Mouse (Mus musculus): Measurements from ENCODE around the gene Braf.

Gene Braf

DNA sequence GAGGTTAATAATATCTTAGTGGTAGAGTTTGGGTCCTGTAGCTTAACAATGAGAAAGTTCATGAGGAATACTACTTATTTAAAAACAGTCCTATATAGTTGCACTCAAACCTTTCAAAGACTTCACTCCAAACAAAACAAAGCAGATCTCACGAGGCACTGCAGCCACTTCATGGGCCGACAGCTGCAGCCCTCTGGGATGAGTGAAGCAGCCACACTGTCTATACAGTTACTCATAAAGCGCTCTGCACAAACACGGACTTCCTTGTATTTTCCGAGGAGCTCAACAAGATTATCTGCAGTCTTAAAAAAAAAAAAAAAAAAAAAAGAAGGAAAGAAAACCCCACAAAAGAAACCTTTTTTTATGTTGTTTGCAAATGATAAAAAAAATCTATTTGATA lies 117.9 kb downstream of the Braf start:
- no peak for DNase-seq (ENCODE audit: low spot score)

DNA sequence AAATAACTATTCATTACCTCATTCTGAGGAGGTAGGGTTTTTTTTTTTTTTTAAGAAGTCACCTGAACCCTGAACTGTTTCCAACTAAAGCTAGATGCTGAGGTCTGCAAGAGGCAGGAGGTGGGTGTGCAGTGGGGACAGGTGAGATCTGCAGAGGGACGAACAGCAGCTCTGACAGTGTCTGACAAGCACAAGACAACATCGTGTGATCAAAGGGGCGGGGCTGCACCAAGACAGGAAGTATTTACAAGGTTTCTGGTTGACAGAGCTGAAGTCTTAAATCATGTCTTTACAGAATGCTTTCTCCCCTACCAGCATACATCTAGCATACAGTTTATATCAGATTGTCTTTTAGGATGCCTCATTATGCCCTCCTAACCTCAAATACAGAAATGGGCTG lies 118.4 kb downstream of the Braf start:
- no peak for DNase-seq (ENCODE audit: low spot score)

DNA sequence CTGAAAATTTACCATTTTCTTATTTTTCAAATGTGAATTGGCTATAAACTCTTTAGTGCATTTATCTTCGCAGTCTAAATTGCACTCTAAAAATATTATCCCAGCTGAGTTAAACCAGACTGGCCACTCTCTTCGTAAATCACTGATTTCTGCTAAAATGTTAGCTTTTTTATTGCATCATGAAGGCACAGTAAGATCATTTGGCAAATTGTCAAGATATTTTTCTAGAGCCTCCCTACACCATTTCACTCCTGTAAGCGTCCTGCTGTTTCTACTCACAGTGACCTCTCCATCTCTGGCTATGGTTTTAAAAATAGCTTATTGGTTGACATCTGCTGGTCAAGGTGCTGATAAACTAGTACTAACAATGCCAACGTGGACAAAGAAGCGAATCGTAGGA lies 119.2 kb downstream of the Braf start:
- DNase-seq (ENCODE audit: low spot score): no peak

DNA sequence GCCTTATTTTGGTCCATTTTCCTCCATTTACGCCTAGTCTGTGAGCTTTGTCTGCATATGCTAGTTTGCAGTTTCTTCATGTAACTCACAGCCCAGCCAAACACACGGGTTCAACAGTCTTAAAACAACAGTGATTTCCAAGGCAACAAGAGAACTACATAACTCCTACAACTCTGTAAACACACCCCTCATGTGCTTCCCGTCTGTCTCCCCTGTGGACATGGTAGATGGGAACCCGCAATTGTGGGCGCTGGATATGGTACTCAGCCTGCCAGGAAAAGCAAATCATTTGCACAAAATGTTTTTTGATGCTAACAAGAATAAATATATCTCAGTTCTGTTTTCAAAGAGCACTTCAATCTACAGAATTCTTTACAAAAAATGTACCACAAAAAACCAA lies 120.7 kb downstream of the Braf start:
- no peak for DNase-seq (ENCODE audit: low spot score)

DNA sequence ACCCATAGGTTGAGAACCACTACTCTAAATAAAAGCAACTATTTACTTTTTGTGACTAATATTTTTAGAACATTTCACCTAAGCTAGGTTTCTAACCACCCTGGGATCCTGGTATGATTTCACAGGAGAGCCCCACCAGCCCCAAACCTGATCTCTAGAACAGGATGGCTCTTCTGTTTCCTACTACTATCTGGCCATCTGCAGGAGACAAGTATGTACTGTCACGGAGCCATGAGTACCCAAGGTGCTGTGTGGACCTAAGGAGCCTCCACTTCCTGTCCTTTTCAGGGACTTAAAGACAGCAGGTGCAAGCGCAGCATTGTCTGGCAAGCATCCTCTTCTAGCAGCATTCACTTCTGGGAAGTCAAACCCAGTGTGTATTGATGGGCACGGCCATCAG lies 123.4 kb downstream of the Braf start:
- no peak for DNase-seq (ENCODE audit: low spot score)

DNA sequence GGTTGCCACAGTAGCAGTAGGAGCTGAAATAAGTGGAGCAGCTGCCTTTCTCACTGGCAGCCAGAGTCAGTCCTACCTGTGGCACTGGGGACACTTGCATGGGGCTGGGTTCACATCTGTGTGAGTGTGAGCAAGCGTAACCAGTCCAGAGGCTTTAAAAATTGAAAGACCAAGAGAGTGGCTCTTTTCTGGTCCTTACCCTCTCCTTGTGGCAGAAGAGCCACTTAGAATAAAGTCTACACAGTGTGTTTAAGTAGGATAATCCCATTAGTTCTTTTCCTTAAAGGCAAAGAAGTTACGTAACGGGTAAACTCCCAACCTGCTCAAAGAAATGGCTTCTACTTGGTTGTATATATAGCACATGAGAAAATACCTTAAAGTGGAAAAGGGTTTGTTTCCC lies 124.4 kb downstream of the Braf start:
- DNase-seq (ENCODE audit: low spot score): no peak

DNA sequence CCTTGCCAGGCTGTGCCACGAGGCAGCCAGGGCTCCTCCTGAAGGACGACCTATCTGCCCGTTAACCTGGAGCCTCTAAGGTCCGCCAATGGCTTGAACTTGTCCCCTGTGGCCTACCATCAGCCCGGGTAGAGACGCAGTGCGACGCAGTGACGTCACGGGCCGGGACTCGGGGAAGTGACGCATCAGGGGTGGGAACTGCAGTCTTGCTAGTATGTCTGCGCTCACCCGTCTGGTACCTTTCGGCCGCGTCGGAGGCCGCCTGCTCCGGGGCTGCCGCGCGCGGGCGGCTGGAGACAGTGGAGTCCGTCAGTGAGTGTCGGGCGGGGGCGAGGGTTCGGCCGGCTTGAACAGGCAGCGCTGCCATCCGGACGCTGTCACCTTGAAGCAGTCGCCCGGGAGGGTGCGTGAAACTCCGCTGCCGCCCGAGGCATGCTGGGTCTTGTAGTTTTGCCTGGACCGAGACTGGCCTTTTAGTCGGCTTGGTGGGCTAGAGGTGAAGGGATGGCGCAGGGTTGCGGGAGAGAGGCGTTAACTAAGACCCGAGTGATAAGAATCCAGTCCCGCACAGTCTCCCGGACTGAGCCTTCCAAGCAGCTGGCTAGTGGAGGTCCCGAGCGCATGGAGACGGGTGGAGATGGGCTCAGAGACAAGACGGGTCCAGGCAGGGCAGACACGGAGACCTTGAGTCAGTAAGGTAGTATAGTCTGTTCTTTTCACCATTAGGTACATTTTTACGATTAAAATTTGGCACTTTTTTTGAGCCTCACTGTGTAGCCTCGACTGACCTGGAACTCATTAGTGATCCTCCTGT lies 132.7 kb downstream of the Braf start, which contains the start of gene Ndufb2:
Gene Ndufb2, plus strand, starts transcription at position 174 of the 814 bp plus-strand sequence.
- peak; percentile 91 for DNase-seq (ENCODE audit: low spot score)

DNA sequence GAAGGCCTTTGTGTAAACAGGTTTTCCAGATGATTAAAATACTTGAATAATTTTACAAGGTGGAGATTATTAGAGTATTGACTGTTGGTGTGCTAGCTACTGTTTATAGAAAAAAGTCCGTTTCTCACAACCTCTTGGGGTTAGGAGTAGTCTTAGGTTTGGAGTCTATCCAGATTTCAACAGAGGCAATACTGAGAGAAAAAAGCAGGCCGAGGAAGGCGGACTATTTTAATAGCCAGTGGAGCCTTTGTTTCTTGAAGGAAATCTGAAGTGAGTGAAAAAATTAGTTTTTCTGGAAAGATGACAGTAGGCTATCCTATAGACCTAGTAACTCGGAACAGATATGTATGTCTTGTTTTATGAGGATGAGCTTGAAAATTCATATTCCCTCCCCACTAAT lies 133.8 kb downstream of the Braf start:
- DNase-seq (ENCODE audit: low spot score): no peak

DNA sequence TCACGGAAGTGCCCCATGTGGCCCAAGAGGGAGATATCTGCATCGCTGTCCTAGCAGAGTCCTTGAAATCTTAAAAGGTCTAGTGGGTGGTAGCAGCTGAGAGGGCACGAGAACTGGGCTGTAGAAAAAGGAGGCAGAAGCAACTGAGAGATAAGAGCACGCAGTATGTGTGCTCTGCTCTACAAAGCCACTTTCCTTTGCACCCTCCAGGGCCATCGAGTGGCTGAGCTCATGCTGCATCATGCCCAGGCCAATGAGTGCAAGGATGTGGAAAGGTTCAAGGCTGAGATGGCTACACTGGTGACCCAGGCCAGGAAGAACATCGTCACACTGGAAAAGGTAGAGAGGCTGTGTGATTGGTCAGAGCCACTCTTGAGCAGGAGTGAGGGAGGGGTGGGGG lies 139.7 kb downstream of the Braf start, which contains the start of gene Gm42420:
Gene Gm42420, plus strand, starts transcription at position 237 of the 400 bp plus-strand sequence.
- DNase-seq (ENCODE audit: low spot score): no peak

DNA sequence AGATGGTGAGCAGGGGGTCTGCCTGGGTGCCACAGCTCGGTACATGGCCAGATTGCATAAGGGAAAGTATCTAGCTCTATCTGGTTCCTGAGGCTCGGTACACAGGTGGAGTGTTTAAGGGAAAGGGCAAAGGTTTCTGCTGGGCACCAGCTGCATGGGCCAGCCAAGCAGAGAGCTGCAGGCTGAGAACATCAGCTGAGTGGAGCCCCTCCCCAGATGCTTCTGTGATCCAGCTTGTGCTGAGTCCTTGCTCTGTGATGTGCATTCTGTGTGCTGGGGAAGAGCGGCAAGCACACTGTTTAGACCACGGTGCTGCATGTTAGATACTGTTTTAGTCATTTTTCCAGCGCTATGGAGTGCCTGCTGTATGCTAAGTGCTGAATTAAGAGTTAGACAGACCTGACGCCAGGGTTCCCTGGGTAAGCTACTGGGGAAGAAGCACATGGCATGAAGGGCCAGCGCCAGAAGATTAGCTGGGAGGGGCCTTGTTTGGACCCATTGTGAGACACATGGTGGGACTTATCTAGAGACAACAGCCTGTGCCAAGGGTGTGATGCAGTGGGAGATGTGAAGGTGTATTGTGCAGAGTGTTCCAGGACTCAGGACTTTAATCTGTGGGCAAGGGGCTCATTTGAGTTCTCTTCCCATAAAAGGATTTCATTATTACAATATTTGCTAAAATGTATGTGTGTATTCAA lies 144.0 kb downstream of the Braf start:
- DNase-seq (ENCODE audit: low spot score): peak; percentile 75

DNA sequence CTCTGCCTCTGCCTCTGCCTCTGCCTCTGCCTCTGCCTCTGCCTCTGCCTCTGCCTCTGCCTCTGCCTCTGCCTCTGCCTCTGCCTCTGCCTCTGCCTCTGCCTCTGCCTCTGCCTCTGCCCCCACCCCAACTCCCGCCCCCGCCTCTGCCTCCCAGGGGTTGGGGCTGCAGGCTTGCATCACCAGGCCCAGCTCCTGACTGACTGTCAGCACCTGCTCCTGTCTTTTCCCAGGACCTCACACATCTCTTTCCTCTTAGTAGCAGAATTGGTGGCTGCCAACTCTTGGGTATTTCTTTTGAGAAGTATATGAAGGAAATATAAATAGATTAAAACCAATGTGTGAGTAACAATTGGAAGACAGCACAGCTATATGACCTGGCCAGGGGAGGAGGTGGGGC lies 144.7 kb downstream of the Braf start:
- no peak for DNase-seq (ENCODE audit: low spot score)

DNA sequence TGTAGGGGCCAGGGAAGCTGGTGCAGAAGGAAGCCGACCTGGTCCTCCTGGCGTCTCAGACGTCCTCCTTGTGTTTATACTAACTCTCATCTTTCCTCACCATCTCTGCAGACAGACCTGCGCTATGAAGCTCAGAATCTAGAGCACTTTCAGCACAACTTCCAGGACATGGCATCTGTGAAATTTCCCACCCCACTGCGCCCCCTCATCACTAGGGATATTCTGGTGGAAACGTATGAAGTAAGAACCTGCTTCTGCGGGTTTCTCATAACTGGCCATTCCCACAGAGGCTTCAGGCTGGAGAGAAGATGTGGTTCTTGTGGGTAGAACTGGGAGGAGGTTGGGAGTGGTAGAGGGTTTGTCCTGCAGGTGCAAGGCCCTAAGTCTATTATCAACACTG lies 145.7 kb downstream of the Braf start:
- no peak for DNase-seq (ENCODE audit: low spot score)

DNA sequence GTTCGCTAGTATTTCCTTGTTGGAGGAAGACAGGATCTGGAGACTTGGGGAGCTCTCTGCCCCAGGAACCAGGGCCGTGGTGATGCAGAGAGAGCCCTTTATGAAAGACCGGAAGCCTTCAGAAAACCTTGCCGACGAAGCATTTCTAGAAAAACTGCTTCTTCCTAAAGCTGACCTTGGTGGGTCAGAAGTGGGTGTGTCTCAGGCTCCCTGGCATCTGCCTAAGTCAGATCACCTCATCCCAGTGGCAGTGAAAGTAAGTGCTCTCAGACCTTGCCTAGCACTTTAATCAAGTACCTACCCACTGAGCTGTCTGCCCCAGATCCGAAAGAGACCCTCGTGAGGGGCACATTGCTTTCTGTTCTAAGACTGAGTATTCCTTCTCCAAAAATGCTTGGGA lies 150.3 kb downstream of the Braf start:
- DNase-seq (ENCODE audit: low spot score): no peak

DNA sequence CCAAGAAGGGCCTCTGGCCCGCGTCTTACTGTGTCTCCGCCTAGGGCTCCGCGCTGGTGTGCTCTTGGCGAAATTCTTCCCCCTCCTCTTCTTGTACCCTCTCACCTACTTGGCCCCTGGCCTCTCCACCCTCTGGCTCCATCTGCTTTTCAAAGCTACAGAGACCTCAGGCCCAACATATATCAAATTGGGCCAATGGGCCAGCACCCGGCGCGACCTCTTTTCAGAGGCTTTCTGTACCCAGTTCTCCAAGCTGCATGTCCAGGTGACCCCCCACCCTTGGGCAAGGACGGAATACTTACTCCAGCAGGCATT lies 150.8 kb downstream of the Braf start:
- no peak for DNase-seq (ENCODE audit: low spot score)

DNA sequence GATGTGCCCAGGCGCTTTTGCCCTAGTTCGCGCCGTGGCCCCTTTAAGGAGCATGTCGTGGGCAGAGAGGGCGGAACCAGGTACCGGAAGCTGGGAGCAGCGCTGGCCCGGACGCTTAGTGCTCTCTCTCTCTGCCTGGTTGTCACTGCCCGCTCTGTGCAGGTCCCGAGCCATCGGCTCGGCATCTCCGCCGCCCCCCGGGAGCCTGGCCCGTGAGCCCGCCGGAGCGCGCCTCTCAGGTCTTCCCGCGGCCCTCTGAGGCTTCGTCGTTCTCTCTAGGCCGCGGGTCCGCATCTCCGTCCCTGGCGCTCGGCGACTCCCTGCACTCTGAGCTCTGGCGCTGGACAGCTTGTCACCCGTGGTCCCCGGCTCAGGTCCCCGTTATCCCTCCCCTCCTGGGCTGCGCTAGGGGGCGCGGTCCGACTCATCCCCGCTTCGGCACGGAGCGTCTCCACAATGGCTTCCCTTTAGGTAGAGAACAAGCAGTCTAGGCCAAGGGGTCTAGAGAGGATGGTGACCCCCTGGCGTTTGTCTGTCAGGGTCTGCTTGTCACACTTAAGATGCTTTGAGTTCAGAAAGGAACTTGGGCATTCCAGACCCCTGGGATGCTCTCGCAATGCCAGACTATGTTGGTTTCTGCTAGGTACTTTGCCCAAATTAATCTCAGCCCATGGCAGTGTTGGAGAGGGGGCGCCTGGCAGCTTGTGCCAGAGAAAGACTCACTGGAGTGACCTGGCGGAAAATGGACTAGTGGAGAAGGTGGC lies 151.3 kb downstream of the Braf start, which contains the start of gene Adck2:
Gene Adck2, plus strand, starts transcription at position 83 of the 764 bp plus-strand sequence.
- peak; percentile 76 for DNase-seq (ENCODE audit: low spot score)

DNA sequence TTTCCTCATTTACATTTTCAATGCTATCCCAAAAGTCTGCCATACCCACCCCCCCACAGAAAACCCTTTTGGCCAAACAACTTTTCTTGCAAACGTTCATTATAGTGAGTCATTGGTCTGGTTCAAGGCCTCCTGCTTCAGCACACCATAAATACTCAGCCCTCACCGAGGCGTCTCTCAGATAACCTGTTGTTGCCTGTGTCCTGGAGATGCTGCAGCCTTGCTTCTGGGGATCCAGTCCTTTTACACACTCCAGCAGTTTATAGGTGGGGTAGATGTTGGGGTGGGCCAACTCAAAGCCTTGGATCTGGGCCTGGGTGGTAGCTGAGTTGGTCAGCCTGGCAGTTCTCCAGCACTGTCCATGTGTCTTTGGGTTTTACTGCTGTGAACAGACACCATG lies 154.8 kb downstream of the Braf start:
- DNase-seq (ENCODE audit: low spot score): no peak

DNA sequence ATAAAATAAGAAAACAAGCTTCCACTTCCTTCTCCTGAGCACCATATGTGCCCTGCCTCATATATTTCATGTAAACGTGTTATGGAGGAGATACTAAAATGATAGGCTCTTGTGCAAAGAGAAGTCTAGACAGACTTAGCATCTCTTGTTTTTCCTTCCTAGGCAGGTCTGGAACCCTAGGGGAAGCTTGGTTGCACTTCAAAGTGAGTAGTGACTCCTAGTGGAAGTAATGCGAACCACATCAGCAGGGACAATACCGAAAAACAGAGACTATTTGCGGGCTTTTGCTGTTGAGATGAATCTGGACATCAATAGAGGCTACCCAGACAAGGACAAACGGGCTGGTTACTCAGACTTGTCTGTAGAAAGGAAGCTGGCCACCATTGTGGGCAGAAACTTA lies 157.7 kb downstream of the Braf start:
- DNase-seq (ENCODE audit: low spot score): no peak

DNA sequence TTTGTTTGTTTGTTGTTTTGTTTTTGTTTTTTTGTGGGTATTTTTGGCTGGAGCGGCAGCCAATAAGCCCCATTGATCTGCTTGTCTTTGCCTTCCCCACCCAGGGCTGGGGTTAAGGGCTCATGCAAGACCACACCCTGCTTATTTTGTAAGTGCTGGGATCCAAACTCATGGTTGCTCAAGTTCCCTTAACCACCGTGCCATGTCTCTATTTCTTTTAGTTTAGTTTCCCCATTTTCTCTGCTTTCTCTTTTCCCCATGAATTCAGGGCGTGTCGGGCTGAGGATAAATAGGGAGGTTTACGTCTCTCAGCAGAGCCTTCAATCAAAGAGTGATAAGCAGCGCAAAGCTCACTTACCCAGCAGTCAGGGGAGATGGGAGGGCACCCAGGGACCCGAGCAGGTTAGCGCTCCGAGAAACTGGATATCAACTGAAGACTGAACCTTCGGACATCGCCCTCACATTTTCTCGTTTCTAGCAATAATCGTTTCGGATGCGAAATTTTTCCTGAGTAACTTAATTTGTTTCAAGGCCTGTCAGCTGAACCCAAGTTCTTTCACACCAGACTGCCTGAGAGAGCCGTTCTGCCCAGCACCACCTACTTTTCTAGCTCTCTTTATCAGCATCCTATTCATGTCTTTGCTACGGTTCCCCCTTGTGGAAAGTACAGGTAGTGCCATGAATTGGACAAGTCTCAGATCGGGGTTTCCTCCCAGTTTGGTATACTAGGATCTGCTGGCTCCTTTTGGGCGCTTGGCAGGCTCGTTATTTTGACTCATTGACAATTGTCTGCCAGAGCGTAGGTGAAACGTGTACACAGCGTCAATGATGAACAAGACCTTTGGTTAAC lies 162.9 kb downstream of the Braf start:
- peak; percentile 86 for DNase-seq (ENCODE audit: low spot score)

DNA sequence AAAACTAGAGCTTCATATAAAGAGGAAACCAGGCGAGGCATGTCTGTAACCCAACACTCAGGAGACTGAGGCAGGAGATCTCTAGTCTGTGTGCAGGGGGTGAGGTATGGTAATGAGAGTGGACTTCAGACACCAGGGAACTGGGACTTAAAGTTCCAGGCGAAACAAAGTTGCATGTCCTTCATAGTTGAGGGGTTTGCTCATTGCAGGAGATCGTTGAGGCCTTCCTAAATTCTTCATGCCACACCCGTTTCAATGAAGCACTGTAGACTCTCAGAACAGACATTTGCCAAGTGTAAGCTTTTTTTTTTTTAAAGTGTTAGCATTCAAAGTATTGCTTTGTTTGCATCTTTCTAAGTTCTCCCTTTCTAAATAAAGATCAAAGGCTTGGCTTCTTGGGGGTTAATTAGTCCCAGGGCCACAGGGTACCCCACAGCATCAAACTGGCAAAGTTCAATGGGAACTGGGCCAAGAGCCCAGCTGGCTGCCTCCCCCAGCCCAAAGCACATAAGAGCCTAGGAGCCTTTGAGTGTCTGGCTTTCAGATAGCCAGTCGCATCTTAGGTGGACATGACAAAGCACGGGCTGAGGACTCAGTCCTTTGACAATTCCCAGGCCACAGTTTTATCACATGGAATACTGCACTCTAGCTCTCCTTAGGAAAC lies 165.9 kb downstream of the Braf start:
- DNase-seq (ENCODE audit: low spot score): no peak

DNA sequence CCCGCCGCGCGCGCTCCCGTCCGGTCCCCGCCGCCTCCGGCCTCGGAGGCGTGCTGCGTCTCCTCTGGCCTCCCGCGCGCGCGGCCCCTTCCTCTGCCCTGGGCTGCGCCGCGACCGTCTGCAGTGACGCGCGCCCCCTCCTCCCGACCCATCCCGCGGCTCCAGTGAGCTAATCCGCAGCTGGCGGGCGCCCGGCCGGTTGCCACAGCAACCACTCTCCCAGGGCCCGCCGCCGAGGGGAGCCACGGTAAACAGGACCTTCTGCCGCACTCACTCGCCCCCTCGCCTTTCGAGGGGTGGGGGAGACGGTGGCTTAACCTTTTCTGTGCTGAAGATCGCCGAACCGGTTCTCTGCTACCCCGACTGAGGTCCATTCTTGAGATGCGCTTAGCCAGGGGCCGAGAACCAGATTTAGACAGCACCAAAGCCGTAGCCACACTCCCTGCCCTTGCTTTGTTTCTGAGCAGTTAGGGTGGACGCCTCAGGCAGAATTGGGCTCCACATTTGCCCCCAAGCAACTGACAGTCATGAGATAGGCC lies 167.5 kb downstream of the Braf start, which contains the start of gene Dennd2a:
Gene Dennd2a, minus strand, starts transcription at position 145 of the 539 bp plus-strand sequence.
- DNase-seq (ENCODE audit: low spot score): no peak

Measured in c-Kit-positive CD71-positive TER-119-positive erythroid progenitor cells, embryonic 14.5 days (primary cell).